Mouse (Mus musculus) adrenal gland (tissue): ENCODE measurements around the gene Tmem190.

ENCODE experiments used
- intact Hi-C: fragments of 180-260 bp; cut with DNase I; formaldehyde crosslinking; loops from one replicate; pipeline ENCODE4 v1.15.1; 2025

Tmem190 gene

GRCm38 (mm10) chr7:4771202-4771601 lies 11.5 kb upstream of the Tmem190 start, which contains the start of gene Fam71e2:
Gene Fam71e2 (minus strand): TSS chr7:4771302.
- intact Hi-C loops = no loop called here

GRCm38 (mm10) chr7:4776131-4776530 lies 6.6 kb upstream of the Tmem190 start:
- intact Hi-C loops = no loop called here

GRCm38 (mm10) chr7:4776861-4777830 lies 5.6 kb upstream of the Tmem190 start:
- intact Hi-C loops = no loop called here

DNA sequence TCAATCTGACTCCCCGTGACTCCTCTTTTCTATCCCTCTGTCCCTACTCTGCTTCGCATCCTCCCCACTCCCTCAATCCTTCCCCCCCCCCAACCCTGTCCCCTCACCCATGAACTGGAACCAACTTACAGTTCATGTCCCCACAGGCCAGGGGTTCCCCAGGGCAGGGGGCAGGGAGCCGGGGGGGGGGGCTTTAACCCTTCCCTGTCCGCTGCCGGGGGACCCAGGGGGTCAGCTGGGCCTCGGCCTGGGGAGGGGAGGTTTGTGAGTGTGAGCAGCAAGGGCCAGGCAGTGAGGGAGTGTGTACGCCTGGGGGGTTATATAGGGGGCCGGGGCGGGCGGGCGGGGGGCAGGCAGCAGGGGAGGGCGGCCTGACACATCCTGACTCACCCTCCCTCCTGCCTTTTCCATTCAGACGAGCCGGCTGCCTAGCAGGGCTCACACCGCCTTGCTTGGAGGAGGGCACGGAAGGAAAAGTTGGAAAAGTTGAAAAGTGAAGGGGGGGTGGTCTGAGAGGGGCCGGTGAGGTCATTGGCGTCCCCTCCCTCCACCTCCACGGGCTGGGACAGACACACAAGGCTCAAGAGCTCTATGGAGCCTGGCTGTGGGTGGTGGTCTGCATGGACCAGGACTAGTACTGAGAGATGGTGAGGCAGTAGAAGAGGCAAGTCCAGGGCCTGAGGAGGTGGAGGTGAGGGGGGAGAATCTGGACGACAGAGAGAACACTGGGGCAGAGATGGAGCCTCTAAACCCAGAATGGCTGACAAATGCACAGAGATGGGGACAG lies 4.7 kb upstream of the Tmem190 start:
- intact Hi-C loops = no loop called here

- intact Hi-C loops = no loop called here
These were observed 2.8 kb upstream of the Tmem190 start for GRCm38 (mm10) chr7:4779921-4780320.

GRCm38 (mm10) chr7:4782130-4782529 lies 607 bp upstream of the Tmem190 start:
- intact Hi-C loops = no loop called here

DNA sequence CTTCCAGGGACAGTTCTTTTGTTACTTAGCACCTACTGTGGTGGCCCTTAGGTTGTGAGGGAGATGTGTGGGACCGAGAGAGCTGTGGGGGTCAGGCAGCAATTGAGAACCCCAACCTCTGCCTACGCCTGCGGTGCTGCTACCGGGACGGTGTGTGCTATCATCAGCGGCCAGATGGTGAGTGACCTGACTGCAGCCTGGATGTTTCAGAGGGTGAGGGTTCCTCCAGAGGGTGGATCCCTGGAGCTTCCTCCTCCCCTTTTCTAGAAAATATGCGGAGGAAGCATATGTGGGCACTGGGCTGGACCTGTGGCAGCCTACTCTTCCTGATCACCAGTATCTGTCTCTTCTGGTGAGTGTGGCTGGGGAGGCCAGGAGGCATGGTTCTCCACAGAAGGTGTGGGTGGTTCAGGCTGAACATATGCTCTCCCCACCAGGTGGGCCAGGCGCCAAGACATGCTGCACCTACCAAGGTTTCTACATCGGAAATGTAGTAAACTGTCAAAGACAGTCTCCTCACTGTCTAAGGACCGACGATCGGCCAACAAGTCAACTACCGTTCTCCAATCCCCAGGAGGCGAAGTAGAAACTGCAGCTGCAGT lies 1.0 kb downstream of the Tmem190 start:
- intact Hi-C loops = no loop called here

DNA sequence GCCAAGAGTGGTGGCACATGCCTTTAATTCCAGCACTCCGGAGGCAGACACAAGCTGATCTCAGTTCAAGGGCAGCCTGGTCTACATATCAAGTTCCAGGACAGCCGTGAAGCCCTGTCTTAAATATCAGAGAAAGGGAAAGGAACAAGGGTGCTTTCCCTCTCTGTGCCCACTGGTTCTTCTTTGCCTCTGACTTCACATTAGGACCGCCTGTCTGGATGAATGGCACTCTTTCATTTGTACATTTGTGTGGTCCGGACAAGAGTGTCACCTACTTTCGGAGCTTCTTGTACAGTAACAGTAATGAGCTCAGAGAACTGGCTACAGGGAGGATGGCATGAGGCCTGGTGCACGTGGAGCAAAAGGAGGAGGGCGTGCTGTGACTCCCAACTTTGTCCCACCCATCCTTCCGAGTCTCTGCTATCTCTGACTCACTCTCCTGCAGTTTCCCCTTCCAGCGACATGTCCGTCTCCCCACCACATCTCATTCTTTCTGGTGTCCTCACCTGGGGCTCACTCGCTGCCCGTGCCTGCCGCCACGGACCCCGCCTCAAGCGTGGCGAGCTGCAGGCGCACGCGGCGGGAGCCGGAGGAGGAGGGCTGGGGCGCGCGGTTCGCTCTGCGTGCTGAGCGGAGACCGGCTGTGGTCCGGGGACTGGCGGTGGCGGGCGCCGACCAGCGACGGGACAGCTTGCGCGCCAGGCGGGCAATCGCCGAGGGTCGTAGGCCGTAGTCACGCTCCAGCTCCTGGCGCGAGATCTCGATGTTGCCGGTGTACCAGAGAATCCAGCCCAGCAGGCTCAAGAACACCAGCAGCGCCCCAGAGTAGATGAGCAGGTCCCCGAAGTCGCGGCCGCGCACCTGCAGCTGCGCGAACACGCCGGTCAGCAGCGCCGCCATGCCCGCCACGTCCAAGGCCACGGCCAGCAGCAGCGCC lies 6.0 kb downstream of the Tmem190 start:
- intact Hi-C loops = loop anchor here (5.0 kb wide), 2 partner anchors 46 to 231 kb away; partner anchors contain the start of gene Kmt5c

DNA sequence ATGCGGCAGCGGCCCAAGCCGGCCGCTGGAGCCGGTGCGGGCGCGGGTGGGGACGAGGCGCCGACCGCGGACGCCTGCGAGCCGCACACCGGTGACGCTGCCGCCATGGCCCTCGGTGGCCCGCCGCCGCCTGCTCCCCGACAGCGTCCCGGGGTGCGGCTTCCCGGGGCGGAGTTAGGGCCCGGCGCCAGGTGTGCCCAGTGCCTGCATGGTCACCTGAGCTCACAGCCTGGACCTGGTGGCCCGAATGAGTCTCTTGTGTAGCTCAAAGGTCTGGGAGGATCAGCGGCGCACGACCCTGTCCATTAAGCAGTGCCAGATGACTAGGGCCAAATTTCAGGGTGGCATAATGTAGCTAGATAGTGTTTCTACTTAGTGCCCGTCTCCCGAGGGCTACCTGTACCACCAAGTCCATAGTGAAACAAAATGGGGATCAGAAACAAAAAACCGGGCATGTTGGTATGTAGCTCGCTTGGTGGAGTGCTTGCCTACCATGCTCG lies 6.7 kb downstream of the Tmem190 start, which contains the start of gene Tmem238:
Gene Tmem238, minus strand, starts transcription at position 221 of the 500 bp plus-strand sequence.
- intact Hi-C loops = loop anchor here (5.0 kb wide), 2 partner anchors 47 to 232 kb away; partner anchors contain the start of gene Kmt5c

DNA sequence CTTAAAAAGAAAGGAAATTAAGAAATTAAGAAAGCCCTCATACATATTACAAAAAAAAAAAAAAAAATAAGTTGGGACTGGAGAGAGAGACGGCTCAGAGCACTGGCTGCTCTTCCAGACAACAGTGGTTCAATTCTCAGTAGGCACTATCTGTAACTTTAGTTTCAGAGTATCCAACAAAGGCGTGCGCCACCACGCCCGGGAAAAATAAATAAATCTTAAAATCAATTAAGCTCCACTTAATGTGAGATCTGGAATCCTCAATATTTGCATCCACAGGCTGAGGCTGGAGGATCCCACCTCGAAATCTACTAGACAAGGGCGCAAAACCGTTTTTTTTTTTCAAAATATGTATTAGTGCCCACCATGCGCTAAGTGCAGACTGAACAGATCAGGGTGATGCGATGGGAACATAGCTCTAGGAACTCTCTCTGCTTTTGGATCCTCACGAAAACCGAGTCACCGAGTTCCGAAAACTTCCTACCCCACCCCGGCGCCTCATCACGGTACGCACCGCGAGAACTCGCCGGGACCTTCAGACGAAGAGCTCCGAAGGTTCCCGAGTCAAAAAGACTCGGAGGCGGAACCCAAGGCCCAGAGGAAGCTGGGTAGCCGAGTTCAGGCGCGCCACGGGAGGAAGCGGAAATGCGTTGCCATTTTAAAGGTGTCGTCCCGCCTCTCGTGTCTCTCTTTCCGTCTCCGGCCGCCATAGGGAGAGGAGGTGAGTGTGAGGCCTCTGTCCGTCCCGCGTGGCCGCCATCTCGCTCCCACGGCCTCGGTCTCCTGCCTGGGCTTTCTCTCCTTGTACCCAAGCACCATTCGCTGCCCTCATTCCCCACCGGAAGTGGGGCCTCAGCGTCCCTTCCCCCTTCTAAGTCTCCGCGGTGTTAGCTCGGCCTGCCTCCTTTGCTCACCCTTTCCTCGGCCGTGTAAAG lies 9.8 kb downstream of the Tmem190 start, which contains the start of gene Rpl28:
Gene Rpl28, plus strand, starts transcription at position 597 of the 935 bp plus-strand sequence.
- intact Hi-C loops = loop anchor here (5.0 to 10.0 kb wide), 2 partner anchors 80 to 168 kb away; no protein-coding TSS in a partner anchor

DNA sequence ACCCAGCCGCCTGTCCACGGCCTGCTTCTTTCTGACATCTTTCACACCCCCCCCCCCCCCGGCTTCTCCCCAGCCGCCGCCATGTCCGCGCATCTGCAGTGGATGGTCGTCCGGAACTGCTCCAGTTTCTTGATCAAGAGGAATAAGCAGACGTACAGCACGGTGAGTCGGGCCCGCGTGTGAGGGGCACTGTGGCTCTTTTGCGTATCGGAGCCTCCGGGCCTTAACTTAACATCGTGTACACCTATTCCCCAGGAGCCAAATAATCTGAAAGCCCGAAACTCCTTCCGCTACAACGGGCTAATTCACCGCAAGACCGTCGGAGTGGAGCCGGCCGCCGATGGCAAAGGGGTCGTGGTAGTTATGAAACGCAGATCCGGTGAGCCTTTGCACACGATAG lies 10.5 kb downstream of the Tmem190 start:
- intact Hi-C loops = loop anchor here (5.0 to 10.0 kb wide), 2 partner anchors 81 to 168 kb away; no protein-coding TSS in a partner anchor

GRCm38 (mm10) chr7:4793674-4794073 lies 10.9 kb downstream of the Tmem190 start:
- intact Hi-C loops = loop anchor here (5.0 to 10.0 kb wide), 2 partner anchors 81 to 169 kb away; no protein-coding TSS in a partner anchor

GRCm38 (mm10) chr7:4794631-4795168 lies 12.0 kb downstream of the Tmem190 start:
- intact Hi-C loops = loop anchor here (5.0 to 10.0 kb wide), 2 partner anchors 82 to 170 kb away; no protein-coding TSS in a partner anchor

DNA sequence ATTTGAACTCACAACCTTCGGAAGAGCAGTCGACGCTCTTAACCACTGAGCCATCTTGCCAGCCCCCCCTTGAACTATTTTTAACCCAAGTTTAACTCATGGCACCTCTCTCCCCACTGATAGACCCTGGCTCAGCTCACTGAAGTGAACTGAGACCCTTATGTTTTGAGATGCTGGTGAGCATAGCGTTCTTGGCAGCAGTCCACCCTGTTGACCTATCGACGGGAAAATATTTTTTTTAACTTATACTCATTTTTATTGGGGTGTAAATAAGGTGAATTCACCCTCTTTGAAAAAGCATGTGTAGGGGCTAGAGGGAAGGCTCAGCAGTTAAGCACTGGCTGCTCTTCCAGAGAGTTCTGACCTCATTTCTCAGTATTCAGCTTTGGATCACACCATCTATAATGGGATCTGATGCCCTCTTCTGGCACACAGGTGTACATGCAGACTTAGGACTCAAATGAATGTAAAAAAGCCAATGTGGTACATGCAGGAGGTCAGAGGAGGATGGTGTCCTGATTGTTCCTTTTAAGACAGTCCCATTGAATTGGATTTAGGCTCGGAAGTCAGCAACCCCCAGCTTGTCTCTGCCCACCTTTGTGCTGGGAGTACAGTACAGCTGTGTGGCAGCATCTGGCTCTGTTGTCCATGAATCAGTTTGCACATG lies 13.2 kb downstream of the Tmem190 start:
- intact Hi-C loops = loop anchor here (10.0 kb wide), 1 partner anchor 171 kb away; no protein-coding TSS in a partner anchor

- intact Hi-C loops = no loop called here
These were observed 19.5 kb downstream of the Tmem190 start for GRCm38 (mm10) chr7:4802247-4802646.

- intact Hi-C loops = loop anchor here (2.0 kb wide), 1 partner anchor 250 kb away; no protein-coding TSS in a partner anchor
These were observed 24.0 kb downstream of the Tmem190 start for GRCm38 (mm10) chr7:4806716-4807115.

- intact Hi-C loops = loop anchor here (2.0 kb wide), 1 partner anchor 128 kb away; no protein-coding TSS in a partner anchor
These were observed 28.4 kb downstream of the Tmem190 start for GRCm38 (mm10) chr7:4811131-4811530.
